Mouse (Mus musculus) limb, embryonic 12.5 days (tissue): ENCODE data around the gene Fam192a. TPM values are rescaled to one million over a fixed set of nuclear protein-coding genes. Genes with fewer than 3 reads are reported as not detected.

Source experiments
- ATAC-seq: fragments of 200-750 bp; cut with Nextera tagmentation; 2 replicates; pipeline ENCODE4 v1.8.0; 2017; ENCODE audit warnings: low read depth, moderate TSS enrichment; ENCODE audit not compliant: insufficient number of reproducible peaks, insufficient read depth, low FRiP score, low TSS enrichment
- H3K27ac ChIP-seq: fragments of 300-500 bp; sonication (generic); 2 replicates; pipeline ENCODE4 v1.5.1; 2016; ENCODE audit warnings: mild to moderate bottlenecking, moderate library complexity
- H3K27me3 ChIP-seq: fragments of 300-500 bp; sonication (generic); 2 replicates; pipeline ENCODE4 v1.6.1; 2016; ENCODE audit warnings: mild to moderate bottlenecking, moderate library complexity
- H3K36me3 ChIP-seq: fragments of 300-500 bp; sonication (generic); 2 replicates; pipeline ENCODE4 v1.6.1; 2016; ENCODE audit warnings: mild to moderate bottlenecking, moderate library complexity
- H3K4me1 ChIP-seq: fragments of 300-500 bp; sonication (generic); replicated peaks from 2 replicates; pipeline ENCODE4 v1.6.1; 2016
- H3K4me2 ChIP-seq: fragments of 300-500 bp; sonication (generic); 2 replicates; pipeline ENCODE4 v1.6.1; 2016; ENCODE audit warnings: mild to moderate bottlenecking, moderate library complexity
- H3K4me3 ChIP-seq: fragments of 300-500 bp; sonication (generic); replicated peaks from 2 replicates; pipeline ENCODE4 v1.5.1; 2016; ENCODE audit warnings: mild to moderate bottlenecking
- H3K9ac ChIP-seq: fragments of 300-500 bp; sonication (generic); replicated peaks from 2 replicates; pipeline ENCODE4 v1.6.1; 2016; ENCODE audit warnings: mild to moderate bottlenecking, moderate library complexity
- H3K9me3 ChIP-seq: fragments of 300-500 bp; sonication (generic); 2 replicates; pipeline ENCODE4 v1.6.1; 2016; ENCODE audit warnings: mild to moderate bottlenecking, moderate library complexity
- WGBS: fragments of 180-500 bp; shearing (Covaris S2); methylation state at CpG from one replicate; pipeline ENCODE4 v1.1.7; 2016; 5-methylcytosine and 5-hydroxymethylcytosine counted together
- polyA plus RNA-seq: library from polyadenylated mRNA; unstranded; fragments of >200 nt; fragmentation: Nextera tagmentation; extraction: Ambion mirVana; gene quantifications from 2 replicates; pipeline ENCODE4 v1.2.1, GENCODE M21; 2016

Gene Fam192a
- polyA plus RNA-seq, 1 experiment from 2014 or later = 83.0 TPM

- Histone ChIP-seq H3K9me3 (no peaks in the 10 kb centered on the region), H3K27ac (no peak overlapping the region), H3K36me3 (peaks cover 42% of the 10 kb centered on the region), H3K9ac (no peak overlapping the region), H3K27me3 (no peaks in the 10 kb centered on the region), H3K4me3 (no peak overlapping the region), H3K4me1 (peaks cover 8% of the 10 kb centered on the region; the same call in 1 of the 2 replicates), H3K4me2 (no peak overlapping the region)
- ATAC-seq = no peak
- WGBS = 64% methylated on average over 2 of the region's 2 CpGs
Measured at GRCm38 (mm10) chr8:94571896-94572295, 29.9 kb downstream of the Fam192a start.

- 72% methylated on average over 1 of the region's 1 CpGs for WGBS
- Histone ChIP-seq H3K9ac (no peak overlapping the region), H3K4me3 (no peak overlapping the region), H3K27me3 (no peaks in the 10 kb centered on the region), H3K9me3 (no peaks in the 10 kb centered on the region), H3K4me2 (no peak overlapping the region), H3K36me3 (peaks cover 18% of the 10 kb centered on the region), H3K4me1 (peaks cover 16% of the 10 kb centered on the region), H3K27ac (no peak overlapping the region)
- ATAC-seq = no peak
Measured at GRCm38 (mm10) chr8:94569419-94569818, 32.4 kb downstream of the Fam192a start.

- H3K9me3 ChIP-seq = no peaks in the 10 kb centered on the region
- 85% methylated on average over 8 of the region's 8 CpGs for WGBS
- H3K4me1 ChIP-seq = peaks cover 16% of the 10 kb centered on the region
- no peak overlapping the region for H3K9ac ChIP-seq
- H3K4me3 ChIP-seq = no peak overlapping the region
- no peak for ATAC-seq
- H3K27me3 ChIP-seq = no peaks in the 10 kb centered on the region
- H3K4me2 ChIP-seq = no peak overlapping the region
- H3K27ac ChIP-seq = no peak overlapping the region
- H3K36me3 ChIP-seq = peaks cover 4% of the 10 kb centered on the region
Measured at GRCm38 (mm10) chr8:94568098-94568497, 33.7 kb downstream of the Fam192a start.

GRCm38 (mm10) chr8:94567159-94567849, 34.5 kb downstream of the Fam192a start:
- no peaks in the 10 kb centered on the region for H3K36me3 ChIP-seq
- no peak overlapping the region for H3K9ac ChIP-seq
- H3K4me2 ChIP-seq = no peak overlapping the region
- H3K27me3 ChIP-seq = no peaks in the 10 kb centered on the region
- H3K27ac ChIP-seq = no peak overlapping the region
- H3K4me1 ChIP-seq = peaks cover 16% of the 10 kb centered on the region
- no peaks in the 10 kb centered on the region for H3K9me3 ChIP-seq
- no peak overlapping the region for H3K4me3 ChIP-seq
- WGBS = 79% methylated on average over 8 of the region's 8 CpGs
- ATAC-seq = no peak

- no peak overlapping the region for H3K9ac ChIP-seq
- peaks cover 16% of the 10 kb centered on the region for H3K4me1 ChIP-seq
- ATAC-seq = no peak
- H3K36me3 ChIP-seq = no peaks in the 10 kb centered on the region
- 58% methylated on average over 15 of the region's 15 CpGs for WGBS
- H3K9me3 ChIP-seq = no peaks in the 10 kb centered on the region
- H3K27ac ChIP-seq = no peak overlapping the region
- H3K27me3 ChIP-seq = no peaks in the 10 kb centered on the region
- no peak overlapping the region for H3K4me3 ChIP-seq
- no peak overlapping the region for H3K4me2 ChIP-seq
Measured at GRCm38 (mm10) chr8:94566446-94567158, 35.2 kb downstream of the Fam192a start.

- Histone ChIP-seq H3K27me3 (no peaks in the 10 kb centered on the region), H3K4me1 (peaks cover 16% of the 10 kb centered on the region), H3K9me3 (no peaks in the 10 kb centered on the region), H3K4me2 (no peak overlapping the region), H3K9ac (no peak overlapping the region), H3K36me3 (no peaks in the 10 kb centered on the region), H3K27ac (no peak overlapping the region), H3K4me3 (no peak overlapping the region)
- no peak for ATAC-seq
- WGBS = 70% methylated on average over 6 of the region's 6 CpGs
Measured at GRCm38 (mm10) chr8:94566033-94566432, 35.8 kb downstream of the Fam192a start.

GRCm38 (mm10) chr8:94564421-94564820, 37.4 kb downstream of the Fam192a start:
- H3K9me3 ChIP-seq = no peaks in the 10 kb centered on the region
- no peak overlapping the region for H3K4me2 ChIP-seq
- no peak overlapping the region for H3K9ac ChIP-seq
- H3K27ac ChIP-seq = no peak overlapping the region
- H3K4me1 ChIP-seq = peaks cover 13% of the 10 kb centered on the region
- H3K4me3 ChIP-seq = no peak overlapping the region
- no peak for ATAC-seq
- no peaks in the 10 kb centered on the region for H3K36me3 ChIP-seq
- no peaks in the 10 kb centered on the region for H3K27me3 ChIP-seq

- Histone ChIP-seq H3K9me3 (no peaks in the 10 kb centered on the region), H3K4me2 (no peak overlapping the region), H3K27ac (no peak overlapping the region), H3K27me3 (no peaks in the 10 kb centered on the region), H3K9ac (no peak overlapping the region; the same call in 1 of the 2 replicates), H3K4me1 (peaks cover under 1% of the 10 kb centered on the region), H3K4me3 (no peak overlapping the region), H3K36me3 (no peaks in the 10 kb centered on the region)
- ATAC-seq = no peak
- 77% methylated on average over 5 of the region's 5 CpGs for WGBS
Measured at GRCm38 (mm10) chr8:94561256-94561655, 40.5 kb downstream of the Fam192a start.

- 86% methylated on average over 3 of the region's 3 CpGs for WGBS
- no peak overlapping the region for H3K27ac ChIP-seq
Measured at GRCm38 (mm10) chr8:94557281-94557680, 44.5 kb downstream of the Fam192a start.

GRCm38 (mm10) chr8:94552696-94553095, 49.1 kb downstream of the Fam192a start:
- Histone ChIP-seq H3K4me3 (no peak overlapping the region), H3K27ac (no peak overlapping the region), H3K9me3 (no peaks in the 10 kb centered on the region), H3K4me1 (peaks cover 12% of the 10 kb centered on the region), H3K27me3 (no peaks in the 10 kb centered on the region), H3K36me3 (no peaks in the 10 kb centered on the region), H3K4me2 (no peak overlapping the region), H3K9ac (no peak overlapping the region)
- WGBS = 81% methylated on average over 2 of the region's 2 CpGs
- ATAC-seq = no peak

More at GRCm38 (mm10) chr8:94557281-94557680, 44.5 kb downstream of the Fam192a start:
- Histone ChIP-seq H3K27me3 (no peaks in the 10 kb centered on the region), H3K4me3 (no peak overlapping the region), H3K9me3 (no peaks in the 10 kb centered on the region), H3K4me1 (no peaks in the 10 kb centered on the region), H3K9ac (no peak overlapping the region), H3K36me3 (no peaks in the 10 kb centered on the region), H3K4me2 (no peak overlapping the region)
- no peak for ATAC-seq

- Histone ChIP-seq H3K4me2 (no peak overlapping the region), H3K9me3 (no peaks in the 10 kb centered on the region), H3K9ac (no peak overlapping the region), H3K27me3 (no peaks in the 10 kb centered on the region), H3K27ac (no peak overlapping the region), H3K4me3 (no peak overlapping the region), H3K36me3 (no peaks in the 10 kb centered on the region), H3K4me1 (peaks cover 12% of the 10 kb centered on the region)
- WGBS = 56% methylated on average over 17 of the region's 17 CpGs
- ATAC-seq = no peak; the same call in 1 of the 2 replicates
Measured at GRCm38 (mm10) chr8:94551471-94552422, 50.0 kb downstream of the Fam192a start.
